Mouse (Mus musculus): ENCODE results near the gene Rpl37. TPM values are rescaled to one million over a fixed set of nuclear protein-coding genes. Genes with fewer than 3 reads are reported as not detected.

The Rpl37 gene
- 386 and 436 TPM in 2 replicates for total RNA-seq (2014; rRNA removed)
- polyA plus RNA-seq (2012; rRNA removed): 282 and 301 TPM in 2 replicates

GRCm38 (mm10) chr15:5116270-5117030 is at the start of gene Rpl37:
Rpl37 (plus strand) TSS chr15:5116645.
- H3K27me3 ChIP-seq (ENCODE audit: control insufficient read depth, insufficient read depth, low read length): no peaks in the 10 kb centered on the region
- peak; percentile 93 for DNase-seq (ENCODE audit: extremely low read depth, low read depth, low spot score)
- H3K36me3 ChIP-seq (ENCODE audit: control insufficient read depth, insufficient read depth, low read length): peaks cover 31% of the 10 kb centered on the region
- WGBS: under 1% methylated on average over 55 of the region's 55 CpGs
- H3K79me2 ChIP-seq (ENCODE audit: control insufficient read depth, insufficient read depth, low read length): peaks cover 5% of the 10 kb centered on the region
- peak within 1 kb of the TSS; percentile 95 for H3K27ac ChIP-seq (replicated peaks; ENCODE audit: insufficient read depth, low read depth, low read length)
- peak within 1 kb of the TSS; percentile 78 for H3K4me3 ChIP-seq (ENCODE audit: insufficient read depth, low read depth, low read length)
- peak within 1 kb of the TSS; percentile 91 for H3K9ac ChIP-seq (ENCODE audit: low read depth, low read length)
- TF ChIP-seq POLR2A (IDR thresholded peaks at IDR 0.05; ENCODE audit: extremely low read depth, insufficient read depth, low read length) (peak; percentile 70), CTCF (IDR thresholded peaks at IDR 0.05; ENCODE audit: low read depth, low read length) (peak; percentile 69)
- peaks cover 8% of the 10 kb centered on the region; the same call in 1 of the 2 replicates for H3K4me1 ChIP-seq (ENCODE audit: control insufficient read depth, insufficient read depth, low read length)

GRCm38 (mm10) chr15:5068801-5069518 is 47.5 kb upstream of the Rpl37 start:
- Histone ChIP-seq H3K36me3 (ENCODE audit: control insufficient read depth, insufficient read depth, low read length) (no peaks in the 10 kb centered on the region), H3K9ac (ENCODE audit: low read depth, low read length) (no peak overlapping the region), H3K4me3 (ENCODE audit: insufficient read depth, low read depth, low read length) (no peak overlapping the region), H3K4me1 (ENCODE audit: control insufficient read depth, insufficient read depth, low read length) (no peaks in the 10 kb centered on the region), H3K79me2 (ENCODE audit: control insufficient read depth, insufficient read depth, low read length) (no peaks in the 10 kb centered on the region), H3K27ac (replicated peaks; ENCODE audit: insufficient read depth, low read depth, low read length) (no peak overlapping the region), H3K27me3 (ENCODE audit: control insufficient read depth, insufficient read depth, low read length) (no peaks in the 10 kb centered on the region)
- DNase-seq (ENCODE audit: extremely low read depth, low read depth, low spot score): peak; percentile 1
- WGBS: 51% methylated on average over 15 of the region's 15 CpGs
- TF ChIP-seq CTCF (IDR thresholded peaks at IDR 0.05; ENCODE audit: low read depth, low read length): peak; percentile 62; the same call in 1 of the 2 replicates
- TF ChIP-seq POLR2A (IDR thresholded peaks at IDR 0.05; ENCODE audit: extremely low read depth, insufficient read depth, low read length): no peak

- WGBS: 78% methylated on average over 1 of the region's 1 CpGs
- Histone ChIP-seq H3K4me3 (ENCODE audit: insufficient read depth, low read depth, low read length) (no peak overlapping the region), H3K79me2 (ENCODE audit: control insufficient read depth, insufficient read depth, low read length) (no peaks in the 10 kb centered on the region), H3K27ac (replicated peaks; ENCODE audit: insufficient read depth, low read depth, low read length) (no peak overlapping the region), H3K36me3 (ENCODE audit: control insufficient read depth, insufficient read depth, low read length) (no peaks in the 10 kb centered on the region), H3K27me3 (ENCODE audit: control insufficient read depth, insufficient read depth, low read length) (no peaks in the 10 kb centered on the region), H3K9ac (ENCODE audit: low read depth, low read length) (no peak overlapping the region), H3K4me1 (ENCODE audit: control insufficient read depth, insufficient read depth, low read length) (no peaks in the 10 kb centered on the region)
- DNase-seq (ENCODE audit: extremely low read depth, low read depth, low spot score): no peak
- TF ChIP-seq CTCF (IDR thresholded peaks at IDR 0.05; ENCODE audit: low read depth, low read length) (no peak), POLR2A (IDR thresholded peaks at IDR 0.05; ENCODE audit: extremely low read depth, insufficient read depth, low read length) (no peak)
Measured at GRCm38 (mm10) chr15:5081235-5081634, 35.2 kb upstream of the Rpl37 start.

GRCm38 (mm10) chr15:5086162-5086561 is 30.3 kb upstream of the Rpl37 start:
- no peak overlapping the region for H3K9ac ChIP-seq (ENCODE audit: low read depth, low read length)
- WGBS: 1% methylated on average over 2 of the region's 2 CpGs
- no peak for TF ChIP-seq POLR2A (IDR thresholded peaks at IDR 0.05; ENCODE audit: extremely low read depth, insufficient read depth, low read length)
- no peak; the same call in 1 of the 2 replicates for TF ChIP-seq CTCF (IDR thresholded peaks at IDR 0.05; ENCODE audit: low read depth, low read length)

DNA sequence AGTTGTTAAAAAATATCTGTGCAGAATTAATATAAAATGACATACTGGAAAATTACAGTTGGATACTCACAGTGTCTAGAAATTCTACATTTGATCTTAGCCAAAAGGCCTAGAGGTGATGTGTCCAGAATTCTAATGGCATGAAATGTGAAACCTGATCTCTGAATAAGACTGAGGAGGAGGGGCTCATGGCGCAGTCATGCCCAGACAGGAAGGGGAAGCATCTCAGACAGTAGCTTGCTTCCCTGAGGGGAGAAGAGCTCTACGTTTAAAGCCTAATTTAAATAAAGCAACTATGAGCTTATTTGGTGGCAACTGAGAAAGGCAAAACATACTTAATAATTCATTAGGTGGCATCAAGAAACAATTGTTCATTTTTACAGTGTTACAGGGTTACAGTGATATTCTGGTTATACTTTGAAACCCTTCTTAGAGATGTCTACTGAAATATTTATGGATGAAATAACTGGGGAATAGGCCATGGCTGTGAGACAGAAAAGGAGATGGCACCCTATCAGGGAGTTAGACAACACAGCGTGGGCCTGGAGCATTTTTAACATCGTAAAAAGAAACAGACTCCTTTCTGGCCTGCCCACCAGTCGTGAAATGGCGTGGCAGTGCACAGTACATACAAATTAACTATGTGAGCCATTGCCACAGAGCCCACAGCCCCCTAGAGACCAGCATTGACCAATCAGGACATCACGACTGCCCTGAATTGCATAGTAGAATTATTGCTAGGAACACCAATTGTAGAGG is 27.4 kb upstream of the Rpl37 start:
- no peak overlapping the region for H3K27ac ChIP-seq (replicated peaks; ENCODE audit: insufficient read depth, low read depth, low read length)
- no peak for DNase-seq (ENCODE audit: extremely low read depth, low read depth, low spot score)
- H3K9ac ChIP-seq (ENCODE audit: low read depth, low read length): no peak overlapping the region
- H3K4me3 ChIP-seq (ENCODE audit: insufficient read depth, low read depth, low read length): no peak overlapping the region
- no peaks in the 10 kb centered on the region for H3K79me2 ChIP-seq (ENCODE audit: control insufficient read depth, insufficient read depth, low read length)
- H3K27me3 ChIP-seq (ENCODE audit: control insufficient read depth, insufficient read depth, low read length): no peaks in the 10 kb centered on the region
- no peaks in the 10 kb centered on the region for H3K4me1 ChIP-seq (ENCODE audit: control insufficient read depth, insufficient read depth, low read length)
- 78% methylated on average over 7 of the region's 7 CpGs for WGBS
- no peak for TF ChIP-seq CTCF (IDR thresholded peaks at IDR 0.05; ENCODE audit: low read depth, low read length)
- TF ChIP-seq POLR2A (IDR thresholded peaks at IDR 0.05; ENCODE audit: extremely low read depth, insufficient read depth, low read length): no peak
- H3K36me3 ChIP-seq (ENCODE audit: control insufficient read depth, insufficient read depth, low read length): no peaks in the 10 kb centered on the region

More at GRCm38 (mm10) chr15:5086162-5086561, 30.3 kb upstream of the Rpl37 start:
- Histone ChIP-seq H3K4me3 (ENCODE audit: insufficient read depth, low read depth, low read length) (no peak overlapping the region), H3K27ac (replicated peaks; ENCODE audit: insufficient read depth, low read depth, low read length) (no peak overlapping the region), H3K79me2 (ENCODE audit: control insufficient read depth, insufficient read depth, low read length) (no peaks in the 10 kb centered on the region), H3K27me3 (ENCODE audit: control insufficient read depth, insufficient read depth, low read length) (no peaks in the 10 kb centered on the region), H3K36me3 (ENCODE audit: control insufficient read depth, insufficient read depth, low read length) (no peaks in the 10 kb centered on the region), H3K4me1 (ENCODE audit: control insufficient read depth, insufficient read depth, low read length) (no peaks in the 10 kb centered on the region)
- DNase-seq (ENCODE audit: extremely low read depth, low read depth, low spot score): no peak

Data from liver, adult 2 months (tissue).